Mouse (Mus musculus): Measurements from ENCODE around the gene Klk1.

Klk1 gene

GRCm38 (mm10) chr7:44254930-44255329 is 29.8 kb downstream of the Klk1 start:
- no peak for DNase-seq

- DNase-seq, result no peak
Observed at GRCm38 (mm10) chr7:44257278-44257677, 32.1 kb downstream of the Klk1 start, which contains the start of gene Acp4. Acp4 (minus strand) TSS chr7:44257378.

GRCm38 (mm10) chr7:44260410-44260809 is 35.2 kb downstream of the Klk1 start:
- DNase-seq, result no peak

DNA sequence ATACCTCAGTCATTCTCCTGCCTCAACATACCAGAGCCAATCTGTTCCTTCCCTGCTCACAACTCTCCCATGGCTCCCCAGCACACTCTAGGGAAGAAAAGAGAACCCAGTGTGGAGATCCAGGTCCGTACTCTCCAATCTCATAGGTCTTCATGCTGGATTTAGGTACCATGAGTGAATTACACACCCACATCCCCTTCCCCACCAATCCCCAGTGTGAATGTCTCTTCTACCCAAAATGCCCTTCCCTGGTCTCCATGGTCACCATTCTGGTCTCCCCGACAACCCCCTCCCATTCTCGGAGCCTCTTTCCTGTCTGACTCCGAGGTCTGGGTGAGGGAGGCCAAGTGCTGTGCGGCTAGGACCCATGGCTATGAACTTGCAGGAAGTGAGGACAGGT is 36.0 kb downstream of the Klk1 start, which contains the start of gene Gm15517:
Gene Gm15517 (plus strand): TSS at position 301 of the 400 bp plus-strand sequence.
- no peak for DNase-seq

GRCm38 (mm10) chr7:44262791-44263643 is 37.9 kb downstream of the Klk1 start:
- peak; percentile 95 for DNase-seq

DNA sequence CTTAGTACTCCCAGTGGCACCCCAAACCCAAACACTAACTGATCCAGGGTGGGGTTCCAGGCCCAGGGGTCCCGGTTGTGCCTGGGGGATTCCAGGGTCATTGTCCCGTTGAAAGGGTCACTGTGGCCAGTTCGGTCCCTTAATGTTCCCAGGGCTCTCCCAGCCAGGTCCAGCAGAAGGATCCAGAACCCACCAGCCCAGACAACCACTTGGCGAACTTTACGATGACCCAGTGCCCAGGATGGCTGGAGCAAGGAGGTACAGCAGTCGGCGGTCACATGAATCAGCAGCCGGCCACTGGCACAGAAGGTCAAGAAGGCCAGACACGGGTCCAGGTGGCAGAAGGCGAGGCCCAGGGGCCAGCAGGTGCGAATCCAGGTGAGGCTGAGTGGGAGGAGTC is 43.0 kb downstream of the Klk1 start:
- DNase-seq, result no peak

DNA sequence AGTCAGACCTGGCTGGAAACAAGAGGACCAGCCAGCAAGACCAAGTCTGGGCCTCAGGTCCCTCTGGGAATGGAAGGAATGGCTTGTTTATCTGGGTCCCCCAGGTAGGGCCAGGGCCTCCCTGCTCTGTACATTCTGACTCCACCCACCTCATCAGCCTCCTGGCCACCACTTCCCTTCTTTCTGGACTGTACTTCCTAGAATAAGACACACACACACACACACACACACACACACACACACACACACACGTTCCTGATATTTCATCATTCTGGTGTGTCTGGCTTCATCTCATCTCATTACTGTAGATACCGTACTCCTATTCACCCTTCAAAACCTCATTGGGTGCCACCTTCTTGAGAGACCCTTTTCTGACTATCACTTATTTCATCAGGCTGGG is 44.2 kb downstream of the Klk1 start:
- DNase-seq, result no peak

DNA sequence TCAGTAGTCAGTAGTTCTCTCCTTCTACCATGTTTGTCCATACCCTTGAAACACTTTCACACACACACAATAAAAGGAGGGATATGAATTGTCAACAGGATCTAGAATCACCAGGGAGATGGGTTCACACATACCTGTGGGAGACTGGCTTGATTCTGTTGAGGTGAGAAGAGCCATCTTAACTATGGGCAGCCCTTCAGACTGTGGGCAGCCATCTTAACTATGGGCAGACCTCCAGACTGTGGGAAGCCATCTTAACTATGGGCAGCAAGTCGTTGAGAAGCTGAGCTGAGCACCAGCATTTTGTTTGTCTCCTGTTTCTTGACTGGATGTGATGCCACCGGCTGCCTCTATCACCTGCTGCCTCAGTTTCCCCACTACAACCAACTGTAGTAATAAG is 46.1 kb downstream of the Klk1 start:
- DNase-seq, result no peak

- no peak for DNase-seq
Observed at GRCm38 (mm10) chr7:44272546-44272945, 47.4 kb downstream of the Klk1 start.

GRCm38 (mm10) chr7:44273446-44273845 is 48.3 kb downstream of the Klk1 start:
- no peak for DNase-seq

DNA sequence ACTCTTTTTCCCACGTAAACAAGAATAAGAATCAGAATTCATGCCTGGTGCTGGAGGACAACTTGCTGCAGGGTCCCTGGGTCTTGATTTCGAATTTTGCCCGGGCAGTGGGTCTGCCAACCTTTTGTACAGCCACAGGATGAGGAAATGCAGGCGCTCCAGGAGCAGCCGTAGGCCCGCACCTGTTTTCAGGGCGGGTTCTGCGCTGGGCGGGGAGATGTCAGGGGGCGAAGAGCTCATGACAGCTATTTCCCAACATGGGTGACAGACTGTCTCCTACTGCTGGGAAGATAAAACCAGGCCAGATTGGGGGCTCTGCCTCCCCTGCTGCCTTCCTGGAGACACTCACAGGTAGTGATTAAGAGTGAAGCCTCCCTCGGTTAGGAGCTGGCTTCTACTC is 48.9 kb downstream of the Klk1 start:
- DNase-seq, result no peak

DNA sequence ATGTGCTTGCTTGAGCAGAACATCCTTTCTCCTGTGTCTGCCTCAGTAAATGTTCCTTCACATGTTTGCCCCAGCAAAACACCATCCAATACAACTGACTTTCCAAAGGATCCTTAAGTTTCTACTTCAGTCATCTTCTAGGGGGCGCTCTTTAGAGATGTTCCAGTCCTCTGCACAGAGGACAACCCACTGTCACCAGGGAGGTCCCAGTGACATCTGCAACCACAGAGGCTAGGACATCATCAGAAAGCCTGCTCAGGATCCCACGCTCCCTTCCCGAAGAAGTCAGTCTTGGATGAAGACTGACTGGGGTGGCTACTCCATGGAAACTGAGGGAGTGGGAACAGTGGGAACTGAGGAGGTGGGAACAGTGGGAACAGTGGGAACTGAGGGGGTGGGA is 50.4 kb downstream of the Klk1 start:
- no peak for DNase-seq

DNA sequence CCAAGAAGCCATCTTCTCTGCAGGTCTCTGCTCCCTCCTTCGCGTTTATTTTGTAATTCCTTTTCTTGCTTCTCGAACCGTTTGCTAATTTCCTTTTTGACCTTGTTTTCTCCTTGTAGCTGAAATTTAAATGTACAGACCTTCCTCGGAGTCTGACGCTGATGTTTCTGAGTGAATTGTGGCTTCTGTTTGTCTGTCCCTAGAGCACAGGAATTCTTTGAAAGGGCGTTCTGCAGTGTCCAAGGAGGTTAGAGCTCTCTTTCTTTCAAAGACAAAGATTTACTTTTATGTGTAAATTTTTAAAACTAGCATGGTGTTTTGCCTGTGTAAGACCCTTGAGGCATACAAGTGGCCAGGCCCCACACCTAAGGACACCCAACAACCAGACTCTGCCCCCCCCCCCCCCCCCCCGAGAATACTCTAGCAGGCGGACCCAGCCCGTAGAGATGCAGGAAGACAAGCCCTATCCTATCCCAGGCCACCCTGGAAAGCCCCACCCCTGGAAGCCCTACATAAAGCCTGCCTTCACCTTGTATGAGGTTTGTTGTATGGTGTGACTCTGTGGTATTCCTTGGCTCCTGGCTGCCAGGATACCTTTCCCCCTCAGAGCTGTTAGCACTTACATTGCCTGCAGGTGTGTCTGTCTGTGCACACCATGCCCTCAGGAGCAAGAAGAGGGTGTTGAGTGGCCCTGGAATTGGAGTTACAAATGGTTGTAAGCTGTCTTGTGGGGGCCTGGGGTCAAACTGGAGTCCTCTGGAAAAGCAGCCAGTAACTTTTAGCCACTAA is 51.5 kb downstream of the Klk1 start:
- DNase-seq, result no peak

DNA sequence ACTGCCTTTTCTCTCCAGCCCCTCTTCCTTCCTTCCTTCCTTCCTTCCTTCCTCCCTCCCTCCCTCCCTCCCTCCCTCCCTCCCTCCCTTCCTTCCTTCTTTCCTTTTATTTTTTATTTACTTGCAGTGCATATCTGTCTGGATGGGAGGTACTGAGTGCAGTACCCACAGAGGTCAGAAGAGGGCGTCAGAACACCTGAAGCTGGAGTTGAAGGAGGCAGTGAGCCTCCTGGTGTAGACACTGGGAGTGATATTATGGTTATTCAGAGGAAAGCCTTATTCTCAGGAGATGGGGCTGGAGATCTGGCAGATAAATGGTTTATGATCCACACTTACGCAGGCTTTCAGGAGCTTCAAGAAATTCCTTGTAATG is 52.1 kb downstream of the Klk1 start:
- peak; percentile 73 for DNase-seq
